Mouse (Mus musculus) forebrain, postnatal 0 days (tissue): ENCODE measurements around the gene Bzw2. TPM values are rescaled to one million over a fixed set of nuclear protein-coding genes. Genes with fewer than 3 reads are reported as not detected.

Source experiments
- ATAC-seq: fragments of 200-750 bp; cut with Nextera tagmentation; 2 replicates; pipeline ENCODE4 v1.8.0; 2017; ENCODE audit warnings: mild to moderate bottlenecking, moderate library complexity
- DNase-seq: peaks from one replicate; pipeline ENCODE4 v3.0.0-alpha.2; 2015
- H3K27ac ChIP-seq: fragments of 300-500 bp; sonication (generic); 2 replicates; pipeline ENCODE4 v1.5.1; 2014; ENCODE audit warnings: low read depth, mild to moderate bottlenecking, antibody characterized with exemption, low read length, moderate library complexity, mixed read lengths
- H3K27me3 ChIP-seq: fragments of 300-500 bp; sonication (generic); 2 replicates; pipeline ENCODE4 v1.6.1; 2014; ENCODE audit warnings: mild to moderate bottlenecking, low read length, mixed read lengths; ENCODE audit not compliant: insufficient read depth
- H3K36me3 ChIP-seq: fragments of 300-500 bp; sonication (generic); 2 replicates; pipeline ENCODE4 v1.6.1; 2014; ENCODE audit warnings: mild to moderate bottlenecking, moderate library complexity; ENCODE audit not compliant: insufficient read depth
- H3K4me1 ChIP-seq: fragments of 300-500 bp; sonication (generic); 2 replicates; pipeline ENCODE4 v1.6.1; 2014; ENCODE audit warnings: antibody characterized with exemption; ENCODE audit not compliant: insufficient read depth
- H3K4me2 ChIP-seq: fragments of 300-500 bp; sonication (generic); 2 replicates; pipeline ENCODE4 v1.6.1; 2014; ENCODE audit warnings: low read depth, mild to moderate bottlenecking, moderate library complexity
- H3K4me3 ChIP-seq: fragments of 300-500 bp; sonication (generic); 2 replicates; pipeline ENCODE4 v1.5.1; 2014; ENCODE audit warnings: low read depth, low read length, mixed read lengths
- H3K9ac ChIP-seq: fragments of 300-500 bp; sonication (generic); 2 replicates; pipeline ENCODE4 v1.6.1; 2014; ENCODE audit warnings: mild to moderate bottlenecking
- H3K9me3 ChIP-seq: fragments of 300-500 bp; sonication (generic); 2 replicates; pipeline ENCODE4 v1.6.1; 2016; ENCODE audit warnings: low read length
- CTCF ChIP-seq: sonication (generic); IDR thresholded peaks from 2 replicates; pipeline ENCODE4 v1.5.1; 2016; ENCODE audit warnings: antibody characterized with exemption, control low read depth, low read depth
- whole genome bisulfite sequencing: fragments of 180-500 bp; shearing (Covaris S2); extraction: QIAGEN DNeasy Blood & Tissue Kit; methylation state at CpG from one replicate; pipeline ENCODE4 v1.1.7; 2014; 5-methylcytosine and 5-hydroxymethylcytosine counted together
- polyA plus RNA-seq: library from polyadenylated mRNA; unstranded; fragments of >200 nt; fragmentation: Nextera tagmentation; extraction: Ambion mirVana; gene quantifications from 2 replicates; pipeline ENCODE4 v1.2.1, GENCODE M21; 2015
- total RNA-seq: library from RNA; depleted of rRNA; stranded (reverse); fragments of >200 nt; gene quantifications from 2 replicates; pipeline ENCODE4 v1.2.3, GENCODE M21; 2014

Gene Bzw2
- total and polyA plus RNA-seq, 2 experiments from 2014 or later = 379 to 433 TPM

DNA sequence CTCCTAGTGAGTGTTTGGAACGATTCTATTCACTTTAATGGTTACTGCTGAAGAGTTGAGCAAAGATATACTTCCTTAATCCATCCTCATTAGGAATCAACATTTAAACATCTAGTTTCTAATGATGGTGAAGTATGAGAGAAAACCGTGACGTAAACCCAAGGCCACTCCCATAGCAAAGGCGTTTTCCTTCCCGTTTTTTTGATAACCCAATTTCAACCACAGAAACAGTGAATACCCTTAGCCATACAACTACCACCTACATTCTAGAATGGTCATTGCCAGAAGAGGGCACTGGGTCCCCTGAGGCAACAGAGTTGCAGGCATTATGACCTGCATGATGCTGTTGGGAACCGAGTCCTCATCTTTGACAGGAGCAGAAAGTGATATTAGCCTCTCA is 40.7 kb downstream of the Bzw2 start:
- Histone ChIP-seq H3K36me3 (peaks cover 66% of the 10 kb centered on the region), H3K27ac (no peak overlapping the region), H3K9ac (no peak overlapping the region), H3K4me1 (no peaks in the 10 kb centered on the region), H3K4me3 (no peak overlapping the region), H3K4me2 (no peak overlapping the region), H3K9me3 (no peaks in the 10 kb centered on the region), H3K27me3 (no peaks in the 10 kb centered on the region)
- WGBS = 95% methylated on average over 6 of the region's 6 CpGs
- no peak for TF ChIP-seq CTCF
- ATAC-seq (no peak), DNase-seq (no peak)

DNA sequence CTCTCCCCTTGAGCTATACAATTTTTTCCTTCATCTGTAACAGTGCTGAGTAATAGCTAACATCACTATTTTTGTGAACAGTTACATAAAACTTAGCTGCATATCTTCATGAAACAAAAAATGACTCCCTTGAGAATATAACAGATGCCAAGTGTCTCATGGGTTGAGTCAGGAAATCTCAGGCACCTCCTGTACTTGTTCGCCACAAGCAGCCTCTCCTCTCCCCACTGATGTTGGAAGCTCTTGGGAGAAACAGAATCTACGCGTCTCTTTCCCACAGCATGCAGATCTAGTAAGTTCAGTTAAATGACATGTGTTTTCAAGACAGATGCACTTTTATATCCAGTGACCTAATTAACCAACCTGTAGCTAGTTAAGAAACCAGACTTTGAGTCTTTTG is 45.8 kb downstream of the Bzw2 start:
- H3K36me3 ChIP-seq = peaks cover 81% of the 10 kb centered on the region
- WGBS = 81% methylated on average over 3 of the region's 3 CpGs

GRCm38 (mm10) chr12:36111110-36111509 is 46.8 kb downstream of the Bzw2 start:
- no peak for DNase-seq
- 71% methylated on average over 5 of the region's 5 CpGs for WGBS
- no peak overlapping the region for H3K9ac ChIP-seq
- H3K9me3 ChIP-seq = no peaks in the 10 kb centered on the region
- H3K4me3 ChIP-seq = no peak overlapping the region
- H3K27me3 ChIP-seq = no peaks in the 10 kb centered on the region
- H3K36me3 ChIP-seq = peaks cover 79% of the 10 kb centered on the region
- no peak overlapping the region for H3K4me2 ChIP-seq
- no peak for TF ChIP-seq CTCF
- peak; percentile 47; the same call in 1 of the 2 replicates for ATAC-seq
- H3K27ac ChIP-seq = no peak overlapping the region
- H3K4me1 ChIP-seq = no peaks in the 10 kb centered on the region

More for the DNA sequence above, 45.8 kb downstream of the Bzw2 start:
- Histone ChIP-seq H3K4me1 (no peaks in the 10 kb centered on the region), H3K9me3 (no peaks in the 10 kb centered on the region), H3K27ac (no peak overlapping the region), H3K9ac (no peak overlapping the region), H3K4me2 (no peak overlapping the region), H3K27me3 (no peaks in the 10 kb centered on the region), H3K4me3 (no peak overlapping the region)
- ATAC-seq (no peak), DNase-seq (no peak)
- no peak for TF ChIP-seq CTCF

- H3K4me2 ChIP-seq = no peak overlapping the region
- no peaks in the 10 kb centered on the region for H3K4me1 ChIP-seq
- no peak overlapping the region; the same call in 1 of the 2 replicates for H3K27ac ChIP-seq
- H3K9me3 ChIP-seq = no peaks in the 10 kb centered on the region
- WGBS = 61% methylated on average over 5 of the region's 5 CpGs
- ATAC-seq (peak; percentile 82), DNase-seq (peak; percentile 61)
- no peak overlapping the region for H3K4me3 ChIP-seq
- no peaks in the 10 kb centered on the region for H3K27me3 ChIP-seq
- TF ChIP-seq CTCF = no peak
- H3K36me3 ChIP-seq = peaks cover 76% of the 10 kb centered on the region
- H3K9ac ChIP-seq = no peak overlapping the region
Measured at GRCm38 (mm10) chr12:36110457-36110856, 47.4 kb downstream of the Bzw2 start.

DNA sequence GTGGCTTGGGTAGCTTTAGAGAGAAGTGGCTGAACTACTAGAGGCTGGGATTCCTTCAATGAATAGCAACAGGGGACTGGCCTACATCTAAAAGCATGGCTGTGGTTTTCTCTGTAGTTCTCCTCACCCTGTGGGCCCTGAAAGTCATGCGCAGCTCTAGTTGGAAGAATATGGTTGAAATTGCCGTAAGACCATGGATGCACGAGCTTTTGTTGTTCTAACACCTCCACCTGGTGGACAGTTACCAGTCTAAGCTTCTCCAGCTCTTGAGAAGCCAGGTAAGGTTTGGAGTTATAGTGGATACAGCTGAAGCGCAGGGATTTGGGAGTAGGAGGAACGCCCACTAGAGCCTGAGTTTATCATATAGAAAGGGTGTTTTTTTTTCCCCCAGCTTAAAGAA is 49.4 kb downstream of the Bzw2 start:
- Histone ChIP-seq H3K27me3 (no peaks in the 10 kb centered on the region), H3K36me3 (peaks cover 65% of the 10 kb centered on the region), H3K9me3 (no peaks in the 10 kb centered on the region), H3K4me2 (no peak overlapping the region), H3K4me3 (no peak overlapping the region), H3K9ac (no peak overlapping the region), H3K4me1 (no peaks in the 10 kb centered on the region), H3K27ac (no peak overlapping the region)
- whole genome bisulfite sequencing = 95% methylated on average over 5 of the region's 5 CpGs
- ATAC-seq = no peak
- TF ChIP-seq CTCF = peak; percentile 45
- DNase-seq = peak; percentile 22

- no peak overlapping the region for H3K4me3 ChIP-seq
- H3K36me3 ChIP-seq = peaks cover 32% of the 10 kb centered on the region
- ATAC-seq (peak; percentile 58), DNase-seq (no peak)
- WGBS = 45% methylated on average over 4 of the region's 4 CpGs
- H3K27me3 ChIP-seq = no peaks in the 10 kb centered on the region
- no peak overlapping the region for H3K9ac ChIP-seq
- TF ChIP-seq CTCF = no peak
- H3K27ac ChIP-seq = peak overlapping the region; percentile 76
- H3K9me3 ChIP-seq = no peaks in the 10 kb centered on the region
- H3K4me2 ChIP-seq = no peak overlapping the region
- H3K4me1 ChIP-seq = peaks cover 3% of the 10 kb centered on the region; the same call in 1 of the 2 replicates
Measured at GRCm38 (mm10) chr12:36103592-36103910, 54.3 kb downstream of the Bzw2 start.

DNA sequence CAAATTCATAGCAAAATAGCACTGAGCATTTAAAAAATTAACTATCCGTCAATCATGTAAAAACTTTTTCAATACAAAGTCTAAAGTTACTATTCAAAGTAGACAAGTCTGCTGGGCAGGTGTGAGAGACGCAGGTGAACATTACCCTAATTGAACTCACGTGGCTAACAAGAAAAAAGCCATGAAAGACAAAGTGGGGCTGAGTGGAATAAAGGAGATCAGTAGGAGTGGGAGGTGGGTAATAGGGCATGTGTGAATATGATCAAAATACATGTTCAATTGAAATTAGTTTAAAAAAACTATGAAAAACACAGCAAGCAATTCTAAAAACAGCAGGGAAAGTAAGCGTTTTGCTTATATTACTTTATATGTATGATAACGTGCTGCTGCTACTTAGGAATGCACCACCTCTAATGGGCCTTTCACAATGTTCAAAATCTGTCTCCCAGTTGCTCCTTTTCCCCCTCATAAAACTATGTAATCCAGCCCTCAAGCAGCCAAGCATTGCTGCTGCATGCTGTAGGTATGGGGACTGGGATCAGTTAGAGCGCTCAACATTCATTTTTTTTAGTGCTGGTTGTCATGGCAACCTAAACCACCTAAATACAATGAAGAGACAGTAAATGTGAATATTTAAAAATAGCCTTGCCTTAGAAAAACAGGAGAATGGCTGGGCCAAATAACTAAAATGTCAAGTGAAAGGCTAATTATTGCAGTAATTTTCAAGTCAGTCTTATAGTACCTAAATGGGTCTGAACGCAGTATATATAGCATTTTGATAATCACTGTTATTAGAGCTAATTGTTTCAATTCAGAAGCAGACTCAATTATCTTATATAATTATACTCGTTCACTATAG is 54.9 kb downstream of the Bzw2 start:
- Histone ChIP-seq H3K4me3 (no peak overlapping the region), H3K27ac (peak overlapping the region; percentile 76), H3K4me1 (peaks cover 3% of the 10 kb centered on the region; the same call in 1 of the 2 replicates), H3K9me3 (no peaks in the 10 kb centered on the region), H3K4me2 (no peak overlapping the region), H3K27me3 (no peaks in the 10 kb centered on the region), H3K9ac (no peak overlapping the region), H3K36me3 (peaks cover 26% of the 10 kb centered on the region)
- peak; percentile 77 for DNase-seq
- TF ChIP-seq CTCF = no peak
- WGBS = 52% methylated on average over 8 of the region's 8 CpGs
- ATAC-seq = peak; percentile 93
